Mouse (Mus musculus): ENCODE results near the gene Rbp7.

Rbp7 gene

GRCm38 (mm10) chr4:149407461-149407860, 47.3 kb downstream of the Rbp7 start:
- DNase-seq (ENCODE audit: low read depth, low spot score) = no peak

GRCm38 (mm10) chr4:149405713-149406443, 48.9 kb downstream of the Rbp7 start:
- no peak for DNase-seq (ENCODE audit: low read depth, low spot score)

- no peak for DNase-seq (ENCODE audit: low read depth, low spot score)
These were observed 49.9 kb downstream of the Rbp7 start for GRCm38 (mm10) chr4:149404640-149405465.

- no peak for DNase-seq (ENCODE audit: low read depth, low spot score)
These were observed 51.7 kb downstream of the Rbp7 start for GRCm38 (mm10) chr4:149403037-149403436.

- DNase-seq (ENCODE audit: low read depth, low spot score) = no peak
These were observed 53.2 kb downstream of the Rbp7 start for GRCm38 (mm10) chr4:149401591-149401982.

GRCm38 (mm10) chr4:149400878-149401590, 53.7 kb downstream of the Rbp7 start:
- no peak for DNase-seq (ENCODE audit: low read depth, low spot score)

Data from brain, embryonic 18.5 days (tissue).